Mouse (Mus musculus): ENCODE measurements around the gene Rufy3.

GRCm38 (mm10) chr5:88634076-88634475, 69.2 kb downstream of the Rufy3 start:
- TF ChIP-seq CTCF (IDR thresholded peaks at IDR 0.05; ENCODE audit: low read depth), result no peak
- TF ChIP-seq EP300 (IDR thresholded peaks at IDR 0.05; ENCODE audit: low read depth), result no peak
